Mouse (Mus musculus): ENCODE measurements around the gene Krt25.

- no peak for TF ChIP-seq GATA1 (IDR thresholded peaks at IDR 0.05; ENCODE audit: borderline replicate concordance, low read length)
- no peak for TF ChIP-seq FLI1 (IDR thresholded peaks at IDR 0.05; ENCODE audit: low read length)
Observed at GRCm38 (mm10) chr11:99295039-99295438, 27.7 kb downstream of the Krt25 start.

All from megakaryocyte, embryonic 14.5 days (primary cell).